Mouse (Mus musculus): ENCODE measurements around the gene Mybl2. TPM values are rescaled to one million over a fixed set of nuclear protein-coding genes. Genes with fewer than 3 reads are reported as not detected.
A peak's percentile ranks its signal among the peaks of the same experiment; 100 is the strongest.
"Not testable (repeated sequence)": the region's sequence is repeated elsewhere in the genome, so short reads cannot be mapped to it uniquely, and the experiment has no call there.

Gene Mybl2
- 10 to 100 TPM; 13.3 to 14.3 TPM for total RNA-seq (2021)

DNA sequence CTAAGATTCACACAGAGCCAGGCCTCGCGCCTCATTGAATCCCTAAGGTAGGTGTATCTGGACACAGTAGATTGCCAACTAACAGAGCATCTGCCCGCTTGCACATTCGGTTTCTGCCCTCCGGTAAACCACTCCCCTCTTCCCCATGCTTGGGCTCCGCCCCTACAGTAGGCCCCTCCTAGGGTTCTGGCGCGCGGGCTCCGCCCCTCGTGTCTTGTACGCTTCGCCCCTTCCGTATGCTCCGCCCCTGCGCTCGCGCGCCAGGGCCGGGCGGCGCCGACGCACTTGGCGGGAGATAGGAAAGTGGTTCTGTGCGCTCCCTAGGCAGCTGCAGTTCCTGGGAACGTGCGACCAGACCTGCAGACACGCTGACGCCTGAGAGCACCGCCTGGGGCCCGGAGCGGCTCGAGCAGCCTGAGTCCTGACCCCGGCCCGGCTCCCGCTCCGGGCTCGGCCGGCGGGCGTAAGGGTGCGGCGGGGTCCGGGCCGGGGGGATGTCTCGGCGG, at the start of gene Mybl2:
Gene Mybl2, plus strand, starts transcription at position 353 of the 506 bp plus-strand sequence.
- peak; percentile 95 for DNase-seq

DNA sequence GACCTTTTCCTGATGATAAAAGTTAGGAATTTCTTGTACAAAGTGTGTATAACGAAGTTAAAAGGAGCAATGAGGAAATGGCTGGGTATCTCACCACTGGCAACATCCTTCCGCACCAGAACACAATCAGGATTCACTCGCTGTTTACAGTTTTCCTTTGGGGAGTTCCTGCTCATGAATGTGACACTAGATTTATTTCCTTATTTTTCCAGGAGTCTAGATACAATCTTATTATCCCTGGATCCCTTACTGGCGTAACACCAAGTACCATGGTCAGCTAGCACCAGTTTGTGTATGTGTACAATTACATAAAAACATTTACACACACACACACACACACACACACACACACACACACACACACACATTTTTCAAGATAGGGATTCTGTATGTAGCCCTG, 47.2 kb upstream of the Mybl2 start:
- DNase-seq, result no peak

DNA sequence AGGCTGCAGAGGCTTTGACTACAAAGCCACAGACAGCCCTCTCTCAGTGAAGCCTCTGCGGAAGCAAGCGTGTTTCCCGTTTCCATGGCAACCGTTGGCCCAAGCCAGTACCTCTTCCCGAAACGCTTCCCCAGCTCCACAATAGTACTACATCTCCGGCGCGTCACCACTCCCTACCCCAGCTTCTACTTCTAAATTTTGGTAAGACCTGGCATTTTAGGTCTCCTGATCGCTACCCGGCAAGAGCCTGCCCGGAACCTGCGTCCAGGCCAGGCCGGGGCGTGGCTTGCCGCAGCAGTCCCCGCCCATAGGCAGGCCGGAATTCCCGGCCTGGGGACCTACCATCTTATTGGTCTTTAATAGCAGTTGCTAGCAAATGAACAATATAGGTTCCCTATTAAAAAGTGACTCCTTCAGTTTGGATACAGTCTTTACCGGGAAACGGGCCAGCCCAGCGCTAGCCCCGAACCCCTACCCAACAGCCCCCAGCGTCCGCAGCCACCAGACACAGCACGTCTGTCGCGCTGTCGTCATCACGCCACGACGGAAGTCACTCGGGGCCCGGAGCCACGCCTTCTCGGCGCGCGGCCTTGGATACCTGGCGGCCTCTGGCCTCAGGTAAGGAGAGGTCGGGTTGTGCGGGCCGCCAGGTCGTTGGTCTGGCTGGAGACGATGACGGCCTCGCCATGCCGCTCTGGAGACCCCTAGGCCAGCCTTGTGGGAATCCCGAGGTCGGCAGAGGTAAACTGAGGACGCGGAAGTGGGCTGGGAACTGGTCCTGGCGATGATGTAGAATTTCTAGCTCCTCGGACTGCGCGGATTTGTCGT, 37.4 kb upstream of the Mybl2 start, which contains the start of gene Ift52:
Gene Ift52, plus strand, starts transcription at position 439 of the 828 bp plus-strand sequence.
- DNase-seq, result peak; percentile 91

DNA sequence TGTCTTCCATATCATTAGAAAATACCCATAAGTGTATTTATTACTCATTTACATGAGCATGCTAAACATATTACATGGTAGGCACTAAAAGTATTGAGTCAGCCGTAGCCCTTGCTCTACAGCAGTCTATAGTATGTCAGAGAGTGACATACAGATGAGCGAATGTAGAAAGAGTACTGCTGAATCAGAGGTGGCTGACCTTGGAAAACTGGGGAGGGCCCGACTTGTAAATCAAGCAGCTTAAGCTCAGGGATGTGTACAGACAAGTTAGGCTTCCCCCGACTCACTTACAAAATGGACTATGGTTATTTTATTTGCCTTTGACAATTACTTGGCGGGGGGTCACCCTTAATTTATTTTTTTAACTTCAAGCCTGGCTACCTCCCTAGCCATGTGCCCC, 23.2 kb upstream of the Mybl2 start:
- DNase-seq, result no peak

DNA sequence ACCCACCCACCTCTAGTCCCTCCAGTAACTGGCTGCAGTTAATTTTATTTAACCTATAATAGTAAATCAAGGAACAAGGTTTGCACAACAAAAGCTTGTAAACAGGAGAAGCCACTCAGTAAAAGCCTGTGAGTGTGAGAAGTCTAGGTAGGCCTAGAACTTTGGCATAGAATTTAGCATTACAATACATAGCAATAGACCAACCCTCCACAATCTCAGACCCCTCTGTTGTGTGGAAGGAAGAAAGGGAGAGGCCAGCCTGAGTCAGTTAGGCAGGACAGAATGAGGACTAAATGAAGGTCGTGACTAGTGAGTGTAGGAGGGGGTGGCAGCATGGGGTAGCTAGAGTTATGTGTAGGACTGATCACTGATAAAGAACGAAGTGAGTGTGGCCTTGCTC, 22.7 kb upstream of the Mybl2 start:
- DNase-seq, result no peak

DNA sequence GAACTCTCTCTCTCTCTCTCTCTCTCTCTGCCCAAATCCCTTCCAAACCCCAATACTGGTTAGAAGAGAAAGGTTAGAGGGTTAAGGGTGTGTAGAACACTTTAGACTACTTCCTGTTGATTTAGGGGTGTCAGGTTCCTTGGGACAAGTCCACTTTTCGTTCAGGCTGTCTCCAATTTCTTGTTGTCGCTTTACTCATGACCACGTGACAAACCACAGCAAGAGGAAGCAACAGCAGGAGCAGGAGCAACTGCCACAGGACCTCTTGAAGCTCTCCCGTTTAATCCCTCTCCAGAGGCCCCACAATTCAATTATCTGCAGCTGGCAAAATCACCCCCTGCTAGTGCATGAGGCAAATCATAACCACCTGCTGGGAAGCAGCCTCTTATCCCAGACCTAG, 21.9 kb upstream of the Mybl2 start:
- DNase-seq, result no peak

DNA sequence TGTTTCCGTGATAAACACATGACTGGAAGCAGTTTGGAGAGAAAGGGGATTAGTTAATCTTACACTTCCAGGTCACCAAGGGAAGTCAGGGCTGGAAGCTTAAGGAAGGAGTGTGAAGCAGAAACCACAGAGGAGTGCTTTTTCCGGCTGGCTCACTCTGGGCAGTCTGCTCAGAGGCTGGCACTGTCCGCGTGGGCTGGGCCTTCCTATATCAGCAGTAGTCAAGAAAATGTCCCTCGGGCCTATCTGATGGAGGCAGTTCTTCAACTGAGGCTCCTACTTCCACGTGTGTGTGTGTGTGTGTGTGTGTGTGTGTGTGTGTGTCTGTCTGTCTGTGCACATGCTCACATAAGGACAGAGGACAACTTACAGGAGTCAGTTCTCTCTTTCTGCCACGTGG, 14.5 kb upstream of the Mybl2 start:
- DNase-seq, result no peak

DNA sequence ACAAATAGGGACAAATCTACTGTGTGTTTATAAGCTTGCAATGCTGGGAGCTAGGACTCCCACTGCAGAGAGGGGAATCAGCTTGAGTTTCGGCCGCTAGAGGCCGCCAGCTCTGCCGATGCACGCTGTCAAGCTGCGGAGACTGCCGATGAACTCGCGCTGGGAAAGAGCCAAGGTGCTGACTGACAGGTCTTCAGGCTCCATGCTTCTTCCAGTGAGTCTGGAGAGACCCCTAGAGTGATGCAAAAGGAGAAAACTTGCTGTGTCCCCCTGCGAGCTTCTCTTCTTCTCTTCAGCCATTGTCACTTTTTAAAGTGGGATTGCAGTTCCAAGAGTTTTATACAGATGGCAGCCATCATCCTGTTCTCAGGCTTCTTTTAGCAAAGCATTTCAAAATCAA, 6.4 kb upstream of the Mybl2 start:
- peak; percentile 83 for DNase-seq

DNA sequence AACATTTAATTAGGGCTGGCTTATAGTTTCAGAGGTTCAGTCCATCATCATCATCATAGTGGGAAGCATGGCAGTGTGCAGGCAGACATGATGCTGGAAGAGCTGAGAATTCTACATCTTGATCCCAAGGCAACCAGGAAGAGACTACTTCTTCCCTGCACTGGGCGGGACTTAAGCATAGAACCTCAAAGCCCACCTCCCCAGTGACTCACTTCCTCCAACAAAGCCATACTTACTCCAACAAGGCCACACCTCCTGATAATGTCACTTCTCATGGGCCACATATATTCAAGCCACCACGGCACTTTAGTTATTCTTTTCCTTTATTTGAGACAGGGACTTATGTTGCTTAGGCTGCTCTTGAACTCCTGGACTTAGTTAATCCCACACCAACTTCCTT, 5.4 kb upstream of the Mybl2 start:
- DNase-seq, result no peak

DNA sequence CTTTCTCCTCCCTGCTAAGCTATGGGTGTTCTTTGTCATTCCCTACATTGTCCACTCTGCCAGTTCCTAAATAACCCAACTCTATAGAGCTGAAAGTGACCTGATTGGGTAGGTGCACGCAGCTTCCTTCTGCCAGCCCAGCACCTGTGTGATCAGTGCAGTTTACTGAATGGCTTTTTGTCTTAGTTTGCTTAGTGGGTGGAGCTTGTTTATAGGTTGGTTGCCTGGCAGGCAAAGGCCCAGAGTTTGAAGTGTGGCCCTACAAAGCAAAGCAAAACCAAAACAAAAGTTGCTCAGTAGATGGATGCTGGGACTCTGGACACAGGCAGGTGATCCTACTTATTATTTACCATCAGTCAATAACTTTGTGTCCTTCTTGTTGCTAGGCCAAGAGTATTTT, 2.8 kb upstream of the Mybl2 start:
- DNase-seq, result no peak

DNA sequence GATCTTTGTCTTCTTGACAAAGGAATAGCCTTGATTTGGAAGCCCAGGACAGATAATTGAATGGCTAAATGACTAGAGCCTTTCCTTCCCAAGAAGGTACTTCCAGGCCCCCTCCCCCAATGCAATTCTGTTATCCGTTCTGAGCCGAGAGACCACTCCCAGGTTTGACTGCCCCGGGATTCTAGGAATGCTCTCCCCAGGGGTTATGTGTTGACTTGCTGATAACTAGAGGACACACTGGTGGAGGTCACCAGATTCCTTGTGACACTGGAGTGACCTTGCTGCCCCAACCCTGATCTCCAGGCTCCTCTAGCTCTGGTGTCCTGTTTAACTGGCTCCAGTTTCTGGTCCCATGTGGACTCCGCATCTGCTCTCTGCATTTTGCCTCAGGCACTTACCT, 2.4 kb upstream of the Mybl2 start:
- DNase-seq, result no peak

DNA sequence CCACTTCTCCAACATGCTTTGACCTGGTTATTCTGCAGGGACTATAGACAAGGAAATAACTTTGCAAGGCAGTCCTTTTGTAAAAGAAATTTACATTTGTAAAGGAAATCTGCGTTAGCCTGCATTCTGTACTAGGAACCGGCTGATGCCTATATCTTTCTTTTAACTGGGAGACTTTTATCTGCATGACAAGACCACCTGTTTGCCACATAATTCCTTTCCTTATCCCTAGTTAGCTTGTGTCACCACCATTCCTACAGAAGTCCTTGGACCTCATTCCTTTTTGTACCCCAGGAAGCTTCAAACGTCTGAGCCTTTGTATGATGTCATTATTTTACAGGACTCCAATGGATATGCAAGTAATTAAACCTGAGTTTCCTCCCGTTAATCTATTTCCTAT, 1.7 kb upstream of the Mybl2 start:
- no peak for DNase-seq

DNA sequence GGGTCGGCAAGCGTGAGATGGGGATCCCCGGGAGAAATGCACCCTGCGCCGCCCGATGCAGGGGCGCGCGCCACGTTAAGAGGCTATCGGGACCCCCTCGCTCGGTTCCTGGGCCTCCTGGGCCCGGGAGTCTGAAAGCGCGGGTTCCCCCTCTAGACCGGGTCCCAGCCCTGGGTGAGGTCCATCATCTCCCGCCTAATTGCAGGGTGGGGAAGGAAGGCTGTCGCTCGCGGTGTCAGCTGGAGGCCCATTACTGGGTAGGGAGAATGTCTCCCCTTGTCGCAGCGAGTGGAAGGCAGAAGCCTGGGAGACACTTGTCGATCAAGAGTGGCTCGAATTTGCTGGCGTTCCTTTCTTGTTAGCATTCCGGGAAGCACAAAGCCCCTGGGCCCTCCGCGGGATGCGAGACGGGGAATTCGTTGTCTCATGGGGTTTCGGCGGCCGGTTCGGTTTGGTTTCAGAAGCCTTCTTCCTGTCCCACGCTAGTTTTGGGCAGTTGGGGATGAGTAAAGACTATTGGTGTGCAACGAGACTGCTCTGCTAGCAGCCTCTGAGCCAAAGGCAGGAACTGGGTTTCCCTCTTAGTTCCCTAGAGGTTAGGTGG, 506 bp downstream of the Mybl2 start:
- peak; percentile 26 for DNase-seq

DNA sequence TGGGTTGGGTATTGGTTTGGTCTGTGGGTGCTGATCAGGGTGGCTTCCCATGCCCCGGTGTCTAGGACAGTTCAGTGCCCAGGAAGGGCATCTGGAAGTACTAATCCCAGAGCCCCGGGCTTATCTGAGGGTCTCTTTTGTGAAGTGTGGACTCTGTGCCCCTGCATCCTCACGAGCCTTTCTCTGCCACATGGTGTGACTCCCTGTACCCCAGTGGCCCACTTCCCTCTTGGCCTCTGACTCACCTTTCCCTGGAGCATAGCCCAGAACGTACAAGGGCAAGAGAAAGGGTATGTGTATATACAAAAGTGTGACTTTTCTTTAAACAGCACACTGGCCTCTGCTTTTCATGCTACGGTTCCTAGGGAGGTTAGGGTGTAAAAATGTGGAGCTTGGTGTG, 1.2 kb downstream of the Mybl2 start:
- DNase-seq, result no peak

DNA sequence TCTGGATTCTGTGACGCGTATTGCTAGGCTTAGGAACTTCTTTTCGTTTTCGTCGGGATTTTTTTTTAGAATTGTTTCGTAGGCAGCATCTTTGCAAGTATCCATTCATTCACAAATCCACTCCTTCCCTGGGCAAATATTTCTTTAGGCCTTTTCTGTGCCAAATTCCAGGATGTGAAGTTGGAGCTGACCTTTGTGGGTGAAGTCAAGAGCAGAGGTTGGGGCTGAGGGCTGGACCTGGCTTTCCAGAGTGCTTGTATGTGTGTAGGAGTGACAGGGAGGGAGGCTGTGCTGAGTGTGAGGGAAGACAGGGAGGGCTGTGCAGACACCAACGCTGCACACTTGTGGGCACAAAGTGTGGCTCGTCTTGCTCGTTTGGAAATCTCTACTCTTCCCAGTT, 2.1 kb downstream of the Mybl2 start:
- no peak for DNase-seq

DNA sequence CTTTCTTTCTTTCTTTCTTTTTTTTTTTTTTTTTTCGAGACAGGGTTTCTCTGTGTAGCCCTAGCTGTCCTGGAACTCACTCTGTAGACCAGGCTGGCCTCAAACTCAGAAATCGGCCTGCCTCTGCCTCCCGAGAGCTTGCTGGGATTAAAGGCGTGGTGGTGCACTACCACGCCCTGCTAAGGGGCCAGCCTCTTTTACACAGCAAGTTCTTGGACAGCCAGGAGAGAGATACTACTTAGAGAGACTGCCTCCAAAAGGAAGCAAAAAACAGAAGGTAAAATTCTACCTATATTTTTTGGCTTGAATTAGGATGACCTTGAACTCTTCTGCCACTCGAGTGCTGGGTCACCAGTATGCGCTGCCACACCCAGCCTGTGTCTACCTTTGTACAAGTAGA, 4.5 kb downstream of the Mybl2 start:
- not testable (repeated sequence) for DNase-seq

DNA sequence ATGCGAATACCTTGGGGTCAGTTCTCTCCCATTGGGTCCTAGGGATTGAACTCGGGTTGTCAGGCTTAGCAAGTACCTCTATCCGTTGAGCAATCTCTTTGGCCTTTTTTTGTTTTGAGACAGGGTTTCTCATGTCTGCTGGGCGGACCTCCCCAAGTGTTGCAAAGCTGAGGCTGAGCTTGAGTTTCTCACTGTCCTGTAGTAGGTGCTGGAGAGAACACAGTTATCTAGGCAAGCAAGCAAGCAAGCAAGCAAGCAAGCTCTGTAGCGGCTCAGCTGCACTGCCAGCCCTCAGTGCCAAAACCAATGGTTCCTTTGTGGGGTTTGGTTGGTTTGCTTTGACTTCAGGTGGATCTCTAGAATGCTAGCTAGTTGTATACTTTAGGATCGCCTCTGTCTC, 6.1 kb downstream of the Mybl2 start:
- DNase-seq, result no peak

DNA sequence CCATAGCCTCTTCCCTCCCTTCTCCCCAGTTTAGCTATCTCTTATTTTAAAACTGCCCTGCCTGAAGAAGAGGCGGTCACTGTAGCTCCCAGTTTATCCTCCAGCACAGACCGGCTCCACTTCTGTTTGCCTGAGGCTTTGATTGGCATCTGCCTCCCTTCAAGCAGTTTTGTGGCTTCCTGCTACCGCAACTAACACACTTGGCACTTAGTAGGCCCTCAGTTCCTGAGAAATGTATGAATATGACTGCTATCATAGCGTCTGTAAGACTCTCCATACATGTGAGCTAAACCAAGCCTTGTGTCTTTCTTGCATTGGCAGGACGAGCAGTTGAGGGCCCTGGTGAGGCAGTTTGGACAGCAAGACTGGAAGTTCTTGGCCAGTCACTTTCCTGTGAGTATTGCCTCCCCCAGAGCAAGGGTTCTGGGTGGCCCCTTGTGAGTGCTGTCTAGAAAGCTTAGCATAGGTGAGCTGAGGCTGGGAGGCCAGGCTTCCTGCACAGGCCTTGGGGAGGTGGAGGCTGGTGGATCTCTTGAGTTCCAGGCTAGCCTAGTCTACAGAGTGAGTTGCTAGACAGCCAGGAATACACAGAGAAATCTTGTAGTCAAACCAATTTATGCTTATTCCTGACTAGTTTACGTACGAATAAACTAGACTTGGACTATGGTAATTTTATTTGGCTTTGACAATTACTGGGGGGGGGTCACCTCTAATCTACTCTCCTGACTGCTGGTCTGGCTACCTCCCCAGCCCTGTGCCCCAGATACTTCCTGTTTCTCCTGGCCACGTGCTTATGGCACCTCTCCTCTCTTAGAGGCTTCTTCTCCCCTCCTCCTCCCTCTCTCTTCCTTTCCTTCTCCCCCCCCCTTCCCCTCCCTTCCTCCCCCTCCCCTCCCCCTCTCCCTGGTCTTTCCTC, 7.0 kb downstream of the Mybl2 start:
- DNase-seq, result no peak

DNA sequence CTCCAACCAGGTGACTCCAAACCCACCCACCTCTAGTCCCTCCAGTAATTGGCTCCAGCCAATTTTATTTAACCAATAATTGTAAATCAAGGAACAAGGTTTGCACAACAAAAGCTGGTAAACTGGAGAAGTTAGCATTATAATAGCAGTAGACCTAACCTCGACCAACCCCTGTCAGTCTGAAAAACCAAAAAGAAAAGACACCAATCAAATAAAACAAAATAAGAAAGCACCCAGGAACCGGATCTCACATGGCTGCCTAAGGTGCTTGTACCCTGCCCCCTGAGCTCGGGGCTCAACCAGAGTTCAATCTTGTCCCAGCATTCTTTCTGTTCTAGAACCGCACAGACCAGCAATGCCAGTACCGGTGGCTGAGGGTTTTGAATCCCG, 7.6 kb downstream of the Mybl2 start:
- no peak for DNase-seq

DNA sequence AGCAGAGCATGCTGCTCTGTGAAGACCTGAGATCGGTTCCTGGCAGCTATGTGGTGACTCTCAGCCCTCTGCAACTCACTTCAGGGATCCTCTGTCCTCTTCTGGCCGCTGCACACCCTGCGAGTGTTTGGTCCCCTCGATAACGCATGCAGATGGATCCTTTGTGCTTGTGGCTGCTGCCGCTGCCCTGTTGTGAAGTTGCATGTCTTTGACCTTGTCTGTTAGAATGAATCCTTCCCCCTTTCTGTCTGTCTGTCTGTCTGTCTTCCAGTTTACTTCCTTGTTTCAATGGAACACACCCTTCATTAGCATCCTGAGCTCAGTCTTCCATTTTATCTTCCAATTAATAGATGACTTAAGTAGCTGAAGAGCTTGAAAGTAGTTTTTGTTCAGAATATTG, 11.8 kb downstream of the Mybl2 start:
- DNase-seq, result no peak

DNA sequence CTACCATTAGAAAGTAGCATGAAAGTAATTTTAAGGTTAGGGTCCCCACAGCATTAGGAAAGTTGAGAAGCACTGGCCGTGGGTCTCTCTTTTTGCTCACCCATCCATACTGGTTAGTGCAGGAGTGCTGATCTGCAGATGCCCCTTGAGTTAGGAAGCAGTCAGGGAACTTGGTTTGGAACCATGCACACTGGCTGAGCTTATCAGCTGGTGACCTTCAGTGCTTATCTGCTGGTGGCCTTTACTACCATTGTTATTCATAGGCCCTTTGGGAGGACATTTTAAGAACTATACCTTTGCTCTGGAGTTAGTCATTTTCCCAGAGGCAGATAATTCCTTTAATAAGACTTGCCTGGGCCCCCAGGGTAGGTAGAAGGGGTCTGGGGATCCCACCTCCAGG, 12.7 kb downstream of the Mybl2 start:
- no peak for DNase-seq

DNA sequence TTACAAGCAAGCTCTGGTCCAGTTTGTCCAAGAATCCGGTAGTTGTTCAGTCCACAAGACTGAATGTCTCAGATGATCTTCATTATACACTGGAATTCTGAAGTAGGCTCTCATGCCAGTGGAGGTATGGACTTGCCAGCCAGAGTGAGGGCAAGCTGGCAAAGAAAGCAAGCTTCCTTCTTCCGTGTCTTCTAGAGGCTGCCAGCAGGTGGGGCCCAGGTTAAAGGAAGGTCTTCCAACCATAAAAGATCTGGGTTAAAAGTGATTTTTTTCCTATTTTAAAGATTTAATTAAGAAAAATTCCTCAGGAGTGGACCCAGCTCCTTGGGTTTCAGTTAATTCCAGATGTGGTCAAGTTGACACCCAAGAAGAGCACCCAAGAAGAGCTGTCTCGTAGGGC, 15.7 kb downstream of the Mybl2 start:
- no peak for DNase-seq

DNA sequence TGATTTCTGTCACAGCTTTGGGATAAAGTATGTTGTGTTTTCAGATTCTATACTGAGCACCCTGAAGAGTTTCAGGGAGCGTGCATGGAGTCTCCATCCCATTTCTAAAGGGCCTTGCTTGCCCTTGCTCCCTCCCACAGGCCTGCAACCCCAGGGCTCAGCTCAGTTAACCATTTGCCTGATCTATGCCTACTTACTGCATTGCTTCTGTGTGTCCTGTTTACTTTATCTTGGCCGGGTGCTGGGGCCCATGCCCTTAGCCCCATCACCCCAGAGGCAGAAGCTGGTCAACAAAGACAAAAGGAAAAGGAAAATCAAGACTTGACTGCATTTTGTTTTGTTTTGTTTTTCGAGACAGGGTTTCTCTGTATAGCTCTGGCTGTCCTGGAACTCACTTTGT, 17.1 kb downstream of the Mybl2 start:
- no peak for DNase-seq
